Mouse (Mus musculus) G1E-ER4 (cell line): ENCODE measurements around the gene Dlg2. TPM values are rescaled to one million over a fixed set of nuclear protein-coding genes. Genes with fewer than 3 reads are reported as not detected.

ENCODE experiments used
- GATA1 ChIP-seq: IDR thresholded peaks from one replicate; pipeline ENCODE4 v1.8.0; 2012; ENCODE audit warnings: low read length, inconsistent platforms
- polyA plus RNA-seq: library from polyadenylated mRNA; stranded (reverse); fragments of >175 nt; gene quantifications from 2 replicates; pipeline ENCODE4 v1.2.3, GENCODE M21; 2012

The Dlg2 gene
- polyA plus RNA-seq, 1 experiment: not detected

- no peak for TF ChIP-seq GATA1
Observed at GRCm38 (mm10) chr7:90927441-90927840, 451.0 kb downstream of the Dlg2 start.

GRCm38 (mm10) chr7:90940726-90941125, 464.3 kb downstream of the Dlg2 start:
- no peak for TF ChIP-seq GATA1

DNA sequence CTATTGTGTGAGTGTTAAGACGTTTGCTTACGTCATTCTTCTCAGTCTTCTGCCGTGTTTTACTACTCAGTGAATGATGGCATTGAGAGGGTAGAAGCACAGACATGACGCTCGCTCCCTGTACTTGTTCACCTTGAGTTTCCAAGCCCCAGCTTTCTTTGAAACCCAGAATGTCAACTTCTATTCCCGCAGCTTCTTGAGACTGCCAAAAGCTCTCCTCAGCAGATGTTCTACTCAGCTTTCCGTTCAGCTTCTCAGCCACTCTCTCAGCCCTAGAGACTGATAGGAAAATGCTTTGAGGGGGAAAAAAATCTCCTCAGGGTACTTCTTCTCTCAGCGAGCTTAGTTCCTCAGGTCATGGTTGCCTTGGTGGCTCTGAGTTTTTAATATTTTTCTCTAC, 470.6 kb downstream of the Dlg2 start:
- no peak for TF ChIP-seq GATA1

DNA sequence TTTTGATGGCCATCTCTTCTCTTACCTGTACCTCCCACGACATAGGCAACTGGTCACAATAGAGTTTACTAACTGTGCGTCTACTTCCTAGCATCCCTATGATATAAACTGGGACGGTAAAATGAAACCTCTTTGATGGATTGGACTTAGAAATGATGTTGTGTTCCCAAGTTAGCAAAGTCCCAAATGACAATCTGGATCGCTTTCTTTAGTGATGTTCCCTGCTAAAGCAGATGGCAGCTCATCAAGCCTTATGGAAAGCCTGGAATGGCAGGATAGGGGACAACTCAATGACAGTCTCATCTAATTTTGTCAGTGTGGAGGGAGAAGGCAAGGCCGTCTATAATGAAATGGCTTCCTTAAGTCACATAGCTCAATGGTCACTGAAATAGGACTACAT, 472.7 kb downstream of the Dlg2 start:
- TF ChIP-seq GATA1: no peak

DNA sequence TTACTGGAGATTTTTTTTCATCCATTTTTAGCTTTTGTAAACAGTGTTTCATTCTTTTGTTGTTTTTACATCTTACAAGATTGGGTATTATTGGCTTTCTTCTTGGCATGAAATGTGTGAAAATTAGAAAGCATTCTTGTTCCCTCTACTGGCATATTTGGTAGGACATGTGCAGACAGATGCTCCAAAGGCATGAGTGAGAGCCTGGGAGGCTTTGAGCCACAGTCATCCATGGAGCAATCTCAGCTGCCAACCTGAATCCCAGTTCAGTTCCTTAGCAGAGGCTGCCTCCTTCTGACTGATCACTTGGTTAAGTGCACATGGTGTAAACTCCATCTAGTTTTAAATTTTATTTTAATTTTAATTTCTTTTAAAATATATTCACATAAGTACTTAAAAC, 500.8 kb downstream of the Dlg2 start:
- no peak for TF ChIP-seq GATA1

DNA sequence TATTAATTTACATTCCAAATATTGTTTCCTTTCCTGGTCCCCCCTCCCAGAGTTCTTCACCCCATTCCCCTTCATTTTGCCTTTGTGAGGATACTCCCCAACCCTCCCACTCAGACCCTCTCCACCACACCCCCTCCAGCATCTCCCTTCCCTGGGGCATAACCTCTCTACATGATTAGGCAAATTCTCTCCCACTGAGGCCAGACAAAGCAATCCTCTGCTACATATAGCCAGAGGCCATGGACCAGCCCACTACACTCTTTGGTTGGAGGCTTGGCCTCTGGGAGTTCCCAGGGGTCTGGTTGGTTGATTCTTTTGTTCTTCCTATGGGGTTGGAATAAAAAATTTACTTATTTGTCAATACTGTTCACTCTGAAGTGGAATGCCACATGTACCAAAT, 505.6 kb downstream of the Dlg2 start:
- TF ChIP-seq GATA1: no peak

- TF ChIP-seq GATA1: no peak
Observed at GRCm38 (mm10) chr7:91010655-91011054, 534.2 kb downstream of the Dlg2 start.

DNA sequence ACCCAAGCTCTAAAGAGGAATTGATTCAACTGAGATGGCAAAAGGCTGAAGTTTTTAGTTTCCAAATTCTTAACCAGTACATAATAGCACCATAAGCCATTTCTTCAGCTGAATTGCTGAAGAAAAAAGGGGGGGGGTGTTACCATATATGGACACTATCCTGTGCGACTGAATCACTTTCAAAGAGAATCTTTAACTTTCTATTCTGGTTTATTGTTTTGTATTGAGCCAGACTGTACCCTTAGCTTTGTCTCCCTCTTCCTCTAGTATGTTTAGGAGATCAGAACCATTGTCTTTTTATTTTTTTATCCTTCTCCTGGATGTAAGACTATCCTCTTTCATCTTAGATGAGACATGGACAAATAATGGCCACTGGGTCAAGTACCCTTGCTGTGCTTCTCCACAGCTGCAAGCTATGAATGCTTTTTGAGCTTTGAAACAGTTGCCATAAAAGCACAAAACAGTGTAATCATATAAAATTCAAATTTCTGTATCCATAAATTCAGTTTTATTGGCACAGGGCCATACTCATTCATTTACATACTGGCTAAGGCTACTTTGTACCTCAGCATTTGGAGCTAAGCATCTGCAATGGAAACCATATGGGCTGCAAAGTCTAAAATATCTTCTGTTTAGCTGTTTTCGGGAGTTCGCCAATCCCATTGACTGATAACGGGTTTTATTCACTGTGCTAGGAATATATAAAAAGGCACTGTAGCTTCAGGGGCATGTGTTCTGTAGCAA, 568.7 kb downstream of the Dlg2 start:
- no peak for TF ChIP-seq GATA1

GRCm38 (mm10) chr7:91045742-91046098, 569.2 kb downstream of the Dlg2 start:
- no peak for TF ChIP-seq GATA1

DNA sequence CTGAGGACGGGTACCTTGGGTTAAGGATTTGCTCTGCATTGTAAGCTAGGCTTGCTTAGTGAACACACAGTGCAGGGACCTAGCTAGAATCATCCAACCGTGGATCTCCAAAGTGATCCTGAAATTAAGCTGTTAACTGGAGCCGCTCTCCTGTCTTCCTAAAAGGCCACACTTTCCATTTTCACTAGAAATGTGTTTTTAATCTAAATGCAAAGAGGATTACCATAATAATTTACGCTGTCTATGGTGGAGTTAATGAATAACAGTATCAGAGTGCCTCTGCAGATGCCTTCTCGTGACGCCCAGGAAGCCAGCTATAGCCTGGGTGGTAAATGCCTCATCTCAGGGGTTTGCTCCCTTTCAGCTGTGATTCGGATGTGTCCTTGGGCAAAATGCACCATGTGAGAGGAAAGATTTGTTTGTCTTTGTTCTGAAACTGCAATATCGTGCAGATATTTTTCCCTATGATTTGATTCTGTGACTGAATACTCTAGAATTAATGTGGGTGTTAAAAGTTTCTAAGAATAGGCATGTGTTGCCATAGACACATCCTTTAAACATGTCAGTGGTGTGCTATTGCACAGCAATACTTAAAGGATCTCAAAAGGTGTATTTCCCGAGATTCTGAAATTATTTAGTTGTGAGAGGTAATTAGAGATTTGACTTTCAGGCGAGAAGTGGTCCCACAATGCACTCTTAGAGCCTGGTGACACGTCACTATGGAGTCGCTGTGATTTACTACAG, 587.0 kb downstream of the Dlg2 start:
- no peak for TF ChIP-seq GATA1

DNA sequence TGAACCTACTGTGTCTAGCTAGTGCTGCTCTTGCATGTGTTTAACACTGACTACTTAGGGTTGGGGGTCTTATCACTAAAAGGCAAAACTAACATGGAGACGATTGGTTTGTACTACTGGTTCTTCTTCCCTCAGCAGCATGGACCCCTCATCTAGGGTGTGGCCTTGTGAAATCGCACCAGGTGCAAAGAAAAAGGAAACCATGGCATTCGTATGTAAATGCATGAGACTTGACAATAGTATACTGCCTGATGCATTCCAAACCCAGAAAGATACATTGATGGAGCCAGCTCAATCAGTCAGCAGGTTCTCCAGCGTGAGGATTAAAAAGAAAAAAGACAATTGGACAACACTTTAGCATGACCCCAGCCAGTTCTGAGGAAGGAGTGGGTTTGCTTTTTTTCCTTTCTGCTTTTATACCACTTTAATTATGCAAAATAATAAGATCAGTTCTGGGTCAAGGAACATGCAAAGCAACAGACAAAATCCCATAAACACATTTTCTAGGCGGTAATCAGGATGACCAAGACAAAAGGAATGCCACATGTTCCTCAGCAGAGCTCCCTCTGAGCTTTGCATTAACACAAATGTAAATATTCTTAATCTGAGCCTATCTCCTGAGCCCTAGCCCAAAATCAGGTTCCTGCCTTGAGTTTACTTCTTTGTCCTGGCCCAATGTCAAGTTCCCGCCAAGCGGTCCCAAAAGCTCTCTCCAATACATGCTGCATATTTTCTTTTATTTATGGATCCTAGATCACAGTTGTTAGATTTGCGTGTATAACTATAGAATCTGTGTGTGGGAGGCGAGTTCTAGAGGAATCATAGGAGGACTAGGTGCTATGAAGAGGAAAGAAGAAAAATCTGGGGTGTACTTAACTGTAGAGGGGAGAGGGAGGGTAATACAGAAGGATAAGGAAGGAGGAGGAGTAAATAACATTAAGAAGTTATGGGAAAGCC, 595.6 kb downstream of the Dlg2 start:
- no peak for TF ChIP-seq GATA1

GRCm38 (mm10) chr7:91086071-91086470, 609.6 kb downstream of the Dlg2 start:
- no peak for TF ChIP-seq GATA1

DNA sequence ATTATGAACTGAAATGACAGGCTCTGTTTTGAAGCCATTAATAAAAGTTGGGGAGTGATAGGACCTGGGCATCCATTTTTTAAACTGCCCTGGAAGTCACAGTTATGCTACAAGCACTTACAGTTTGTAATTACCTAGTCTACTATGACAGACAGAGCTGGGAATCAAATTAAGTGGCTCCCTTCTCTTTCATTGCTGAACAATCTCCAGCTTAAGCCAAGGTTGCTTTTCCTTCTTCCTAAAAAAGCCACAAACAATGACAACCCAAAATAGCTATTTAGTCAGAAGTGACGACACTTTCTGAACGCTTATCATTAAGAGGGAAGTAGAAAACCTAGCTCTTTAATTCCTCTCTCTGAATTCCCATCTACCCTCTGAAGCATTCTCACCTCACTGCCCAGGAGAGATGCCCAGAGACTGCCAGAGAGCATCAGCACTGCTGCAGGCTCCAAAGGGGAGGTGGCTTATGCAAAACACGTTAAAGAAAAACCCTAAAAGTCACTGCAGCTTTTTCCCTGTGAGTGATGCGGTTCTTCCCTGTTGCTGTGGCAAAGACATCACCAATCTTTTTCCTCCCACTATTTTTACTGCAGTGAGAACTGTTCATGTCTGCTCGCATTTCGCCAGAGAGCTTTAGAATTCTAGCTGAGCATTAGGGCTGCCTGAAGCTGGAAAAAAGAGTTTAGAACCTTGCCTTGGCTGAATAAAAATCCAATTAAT, 612.9 kb downstream of the Dlg2 start:
- TF ChIP-seq GATA1: no peak

DNA sequence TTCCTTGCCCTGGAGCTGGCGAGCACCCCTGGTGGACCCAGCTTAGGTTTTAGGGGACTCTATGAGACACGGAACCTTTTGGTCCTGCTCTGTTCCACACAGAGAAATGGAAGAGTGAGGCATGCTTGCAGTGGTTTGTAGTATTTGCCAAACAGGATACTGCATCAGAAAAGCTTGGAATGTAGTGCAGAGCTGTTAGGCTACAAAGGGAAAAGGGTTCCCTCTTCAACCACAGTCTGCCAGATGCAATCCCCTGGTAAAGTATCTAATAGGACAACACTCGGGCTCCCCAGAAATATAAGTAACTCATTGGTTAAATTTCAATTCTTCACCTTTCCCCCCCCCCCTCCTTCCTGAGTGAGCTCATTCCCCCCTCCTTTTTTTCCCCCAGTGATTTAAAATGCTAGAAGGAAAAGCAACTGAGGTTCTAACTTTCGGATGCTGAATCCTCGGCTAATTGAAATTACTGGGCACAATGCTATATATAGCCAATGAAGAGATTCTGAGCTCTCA, 613.9 kb downstream of the Dlg2 start:
- TF ChIP-seq GATA1: no peak
